Mouse (Mus musculus) E14TG2a.4 (cell line): ENCODE results near the gene Prkcb.

ENCODE experiments used
- H3K27me3 ChIP-seq: 2 replicates; pipeline ENCODE4 v1.6.1; 2014; ENCODE audit warnings: low read length, control low read depth; ENCODE audit not compliant: insufficient read depth
- H3K36me3 ChIP-seq: 2 replicates; pipeline ENCODE4 v1.6.1; 2014; ENCODE audit warnings: low read length, control low read depth; ENCODE audit not compliant: insufficient read depth
- H3K4me1 ChIP-seq: replicated peaks from 2 replicates; pipeline ENCODE4 v1.6.1; 2014; ENCODE audit warnings: low read depth, low read length, control low read depth
- H3K4me3 ChIP-seq: replicated peaks from 2 replicates; pipeline ENCODE4 v1.5.1; 2014; ENCODE audit warnings: mild to moderate bottlenecking, low read length
- H3K9me3 ChIP-seq: 2 replicates; pipeline ENCODE4 v1.6.1; 2014; ENCODE audit warnings: low read length, control low read depth
- CTCF ChIP-seq: conservative IDR thresholded peaks from 2 replicates; pipeline ENCODE4 v1.5.1; 2014; ENCODE audit warnings: low read length
- NANOG ChIP-seq: IDR thresholded peaks from 2 replicates; pipeline ENCODE4 v1.6.1; 2014; ENCODE audit warnings: borderline replicate concordance, low read length, mixed read lengths
- POU5F1 ChIP-seq: IDR thresholded peaks from 2 replicates; pipeline ENCODE4 v1.6.1; 2014; ENCODE audit warnings: low read length, borderline replicate concordance

Prkcb gene

DNA sequence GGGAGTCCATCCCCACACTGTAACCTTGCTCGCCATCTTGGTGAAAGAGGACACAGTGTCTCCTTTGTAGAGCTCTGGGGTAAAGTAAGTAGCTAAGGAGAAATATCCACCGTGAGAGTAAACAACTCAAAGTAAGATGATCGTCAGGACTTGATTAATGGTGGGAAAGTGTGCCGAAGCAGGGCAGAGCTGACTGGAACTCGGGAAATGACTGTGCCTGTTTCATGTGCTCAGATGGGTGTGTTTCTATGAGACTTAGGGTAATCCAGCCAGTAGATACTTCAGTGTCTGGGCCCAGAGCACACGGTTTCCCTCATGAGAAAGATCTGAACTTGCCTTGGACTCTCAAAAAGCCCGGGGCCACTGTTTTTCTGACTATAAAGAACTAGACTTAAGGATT, 5.6 kb downstream of the Prkcb start:
- TF ChIP-seq CTCF, result no peak
- TF ChIP-seq POU5F1, result no peak
- no peak for TF ChIP-seq NANOG
- H3K36me3 ChIP-seq, result no peaks in the 10 kb centered on the region
- no peak overlapping the region for H3K4me3 ChIP-seq
- H3K27me3 ChIP-seq, result peaks cover 40% of the 10 kb centered on the region
- H3K4me1 ChIP-seq, result peaks cover 11% of the 10 kb centered on the region
- no peaks in the 10 kb centered on the region for H3K9me3 ChIP-seq

DNA sequence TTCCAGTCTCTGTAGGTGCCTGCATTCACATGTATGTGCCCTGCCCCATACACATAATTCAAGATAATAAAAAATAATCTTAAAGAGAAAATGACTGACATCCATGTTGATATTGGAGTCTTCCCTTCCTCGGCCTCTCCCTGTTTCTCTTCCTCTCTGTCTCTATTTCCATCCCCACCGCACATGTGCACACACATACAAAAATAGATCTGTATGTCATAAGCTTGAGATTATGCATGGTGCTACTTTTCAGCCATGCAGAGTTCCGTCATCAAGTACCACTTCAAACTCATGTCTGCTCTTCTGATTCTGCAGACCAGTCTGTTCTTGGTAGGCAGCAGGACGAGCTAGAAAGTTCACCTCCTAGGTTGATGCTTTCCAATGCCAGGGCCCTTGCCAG, 6.8 kb downstream of the Prkcb start:
- H3K4me1 ChIP-seq, result peaks cover 2% of the 10 kb centered on the region
- H3K27me3 ChIP-seq, result peaks cover 27% of the 10 kb centered on the region
- no peak for TF ChIP-seq CTCF
- no peak for TF ChIP-seq NANOG
- TF ChIP-seq POU5F1, result no peak
- no peaks in the 10 kb centered on the region for H3K9me3 ChIP-seq
- H3K36me3 ChIP-seq, result no peaks in the 10 kb centered on the region
- no peak overlapping the region for H3K4me3 ChIP-seq

DNA sequence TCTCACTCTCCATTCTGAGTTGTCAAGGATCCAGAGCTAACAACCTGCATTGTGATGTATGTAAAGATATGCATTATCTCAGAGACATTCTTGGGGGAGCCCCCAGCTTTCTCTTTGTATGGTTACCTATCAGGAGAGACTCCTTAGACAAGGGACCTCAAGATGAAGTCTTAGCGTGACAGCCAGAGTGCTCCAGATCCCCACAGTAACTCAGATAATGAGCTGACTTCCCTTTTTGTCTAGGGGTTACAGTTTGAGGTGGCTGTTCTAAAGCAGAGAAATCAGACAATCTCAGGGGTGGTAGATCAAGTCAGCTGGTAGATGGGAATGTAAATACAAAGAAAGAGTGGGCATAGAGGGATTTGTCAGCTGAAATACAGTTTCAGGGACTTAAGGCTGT, 7.8 kb downstream of the Prkcb start:
- no peaks in the 10 kb centered on the region for H3K4me1 ChIP-seq
- TF ChIP-seq CTCF (no peak), POU5F1 (no peak), NANOG (no peak)
- peaks cover 6% of the 10 kb centered on the region for H3K9me3 ChIP-seq
- H3K4me3 ChIP-seq, result no peak overlapping the region
- H3K36me3 ChIP-seq, result no peaks in the 10 kb centered on the region
- H3K27me3 ChIP-seq, result peaks cover 19% of the 10 kb centered on the region

DNA sequence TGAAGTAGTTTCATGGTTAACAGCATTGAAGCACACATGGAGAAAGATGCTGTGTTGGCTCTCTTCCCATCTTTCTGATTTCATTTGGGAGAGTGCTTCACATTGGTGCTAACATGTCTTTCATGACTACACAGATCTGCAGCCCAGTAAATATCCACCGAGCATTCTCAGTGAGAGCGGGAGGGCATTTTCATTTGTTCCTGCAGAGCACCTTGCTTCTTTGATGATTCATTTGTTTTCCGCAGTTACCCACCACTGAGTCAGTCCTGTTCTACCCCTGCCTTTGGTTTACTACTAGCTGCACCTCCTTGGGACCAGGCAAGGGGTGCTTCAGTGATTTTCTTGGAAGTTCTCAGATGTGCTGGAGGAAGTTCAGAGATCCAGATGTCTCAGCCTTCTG, 8.3 kb downstream of the Prkcb start:
- TF ChIP-seq CTCF, result no peak
- TF ChIP-seq POU5F1, result no peak
- no peak for TF ChIP-seq NANOG
- Histone ChIP-seq H3K4me3 (no peak overlapping the region), H3K27me3 (peaks cover 14% of the 10 kb centered on the region), H3K4me1 (no peaks in the 10 kb centered on the region), H3K36me3 (no peaks in the 10 kb centered on the region), H3K9me3 (peaks cover 6% of the 10 kb centered on the region)

- Histone ChIP-seq H3K27me3 (peaks cover 9% of the 10 kb centered on the region), H3K9me3 (peaks cover 6% of the 10 kb centered on the region), H3K4me3 (no peak overlapping the region), H3K36me3 (no peaks in the 10 kb centered on the region), H3K4me1 (no peaks in the 10 kb centered on the region)
- TF ChIP-seq NANOG, result no peak
- TF ChIP-seq POU5F1, result no peak
- TF ChIP-seq CTCF, result no peak
Observed at GRCm38 (mm10) chr7:122297627-122298026, 9.1 kb downstream of the Prkcb start.

GRCm38 (mm10) chr7:122298715-122299114, 10.2 kb downstream of the Prkcb start:
- no peaks in the 10 kb centered on the region for H3K4me1 ChIP-seq
- peaks cover 6% of the 10 kb centered on the region for H3K9me3 ChIP-seq
- H3K36me3 ChIP-seq, result no peaks in the 10 kb centered on the region
- H3K4me3 ChIP-seq, result no peak overlapping the region
- 0 out of 2 replicates have a peak, but pooled peaks cover 3% of the 10 kb centered on the region for H3K27me3 ChIP-seq
- TF ChIP-seq NANOG (no peak), CTCF (no peak), POU5F1 (no peak)

GRCm38 (mm10) chr7:122300538-122300937, 12.0 kb downstream of the Prkcb start:
- Histone ChIP-seq H3K27me3 (0 out of 2 replicates have a peak, but pooled peaks cover 3% of the 10 kb centered on the region), H3K4me1 (no peaks in the 10 kb centered on the region), H3K4me3 (no peak overlapping the region), H3K36me3 (no peaks in the 10 kb centered on the region), H3K9me3 (peaks cover 6% of the 10 kb centered on the region)
- TF ChIP-seq POU5F1 (no peak), NANOG (no peak), CTCF (no peak)

DNA sequence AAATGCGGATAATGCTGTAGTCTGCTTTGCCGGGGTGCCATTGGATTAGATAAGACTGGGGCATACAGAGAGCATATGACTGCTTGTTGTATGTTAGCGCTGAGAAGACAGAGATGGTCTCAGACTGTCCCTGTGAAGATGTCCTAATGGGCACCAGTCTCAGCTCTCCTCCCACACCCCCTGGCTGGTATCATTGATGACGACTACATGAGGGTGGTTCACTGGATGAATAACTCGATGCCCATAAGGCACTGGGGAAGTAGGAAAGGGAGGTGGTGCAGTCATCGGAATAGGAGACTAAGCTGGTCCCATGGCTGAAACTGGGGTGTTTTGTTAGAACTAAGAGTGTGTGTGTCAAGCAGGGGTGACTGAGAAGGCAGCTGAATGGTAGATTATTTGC, 14.0 kb downstream of the Prkcb start:
- TF ChIP-seq NANOG, result no peak
- TF ChIP-seq CTCF, result no peak
- H3K9me3 ChIP-seq, result peaks cover 6% of the 10 kb centered on the region

DNA sequence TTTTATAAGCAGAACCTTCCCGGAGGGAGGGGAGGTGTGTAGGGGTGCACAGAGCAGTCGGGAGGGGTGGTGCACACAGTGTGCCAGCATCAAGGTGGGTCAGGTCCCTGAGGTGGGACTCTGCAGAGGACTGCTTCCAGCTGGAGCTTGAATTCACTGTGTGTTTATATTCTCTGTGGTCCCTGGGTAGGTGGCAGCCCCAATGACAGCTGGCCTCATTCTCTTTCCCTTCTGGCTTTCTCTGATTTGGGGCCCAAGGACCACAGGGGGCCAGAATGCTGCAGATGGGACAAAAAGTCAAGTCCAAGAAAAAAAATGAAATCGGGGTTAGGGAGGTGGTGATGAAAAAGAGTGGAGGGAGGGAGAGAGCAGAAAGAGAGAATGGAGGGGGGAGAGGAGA, 15.4 kb downstream of the Prkcb start:
- Histone ChIP-seq H3K36me3 (no peaks in the 10 kb centered on the region), H3K4me3 (no peak overlapping the region), H3K4me1 (no peaks in the 10 kb centered on the region), H3K9me3 (peaks cover 6% of the 10 kb centered on the region), H3K27me3 (peaks cover 2% of the 10 kb centered on the region; the same call in 1 of the 2 replicates)
- TF ChIP-seq POU5F1 (no peak), CTCF (no peak), NANOG (no peak)

More for the DNA sequence above, 14.0 kb downstream of the Prkcb start:
- Histone ChIP-seq H3K4me3 (no peak overlapping the region), H3K4me1 (no peaks in the 10 kb centered on the region), H3K36me3 (no peaks in the 10 kb centered on the region), H3K27me3 (peaks cover 5% of the 10 kb centered on the region; the same call in 1 of the 2 replicates)
